Mouse (Mus musculus) stomach, adult 2 months (tissue): ENCODE results near the gene Rnase4. TPM values are rescaled to one million over a fixed set of nuclear protein-coding genes. Genes with fewer than 3 reads are reported as not detected.

Experiments used
- polyA plus RNA-seq: library from polyadenylated mRNA; depleted of rRNA; stranded (reverse); fragments of >200 nt; gene quantifications from 2 replicates; pipeline ENCODE4 v1.2.3, GENCODE M21; 2012; rRNA removed

Gene Rnase4
- 79.4 and 84.2 TPM in 2 replicates for polyA plus RNA-seq

DNA sequence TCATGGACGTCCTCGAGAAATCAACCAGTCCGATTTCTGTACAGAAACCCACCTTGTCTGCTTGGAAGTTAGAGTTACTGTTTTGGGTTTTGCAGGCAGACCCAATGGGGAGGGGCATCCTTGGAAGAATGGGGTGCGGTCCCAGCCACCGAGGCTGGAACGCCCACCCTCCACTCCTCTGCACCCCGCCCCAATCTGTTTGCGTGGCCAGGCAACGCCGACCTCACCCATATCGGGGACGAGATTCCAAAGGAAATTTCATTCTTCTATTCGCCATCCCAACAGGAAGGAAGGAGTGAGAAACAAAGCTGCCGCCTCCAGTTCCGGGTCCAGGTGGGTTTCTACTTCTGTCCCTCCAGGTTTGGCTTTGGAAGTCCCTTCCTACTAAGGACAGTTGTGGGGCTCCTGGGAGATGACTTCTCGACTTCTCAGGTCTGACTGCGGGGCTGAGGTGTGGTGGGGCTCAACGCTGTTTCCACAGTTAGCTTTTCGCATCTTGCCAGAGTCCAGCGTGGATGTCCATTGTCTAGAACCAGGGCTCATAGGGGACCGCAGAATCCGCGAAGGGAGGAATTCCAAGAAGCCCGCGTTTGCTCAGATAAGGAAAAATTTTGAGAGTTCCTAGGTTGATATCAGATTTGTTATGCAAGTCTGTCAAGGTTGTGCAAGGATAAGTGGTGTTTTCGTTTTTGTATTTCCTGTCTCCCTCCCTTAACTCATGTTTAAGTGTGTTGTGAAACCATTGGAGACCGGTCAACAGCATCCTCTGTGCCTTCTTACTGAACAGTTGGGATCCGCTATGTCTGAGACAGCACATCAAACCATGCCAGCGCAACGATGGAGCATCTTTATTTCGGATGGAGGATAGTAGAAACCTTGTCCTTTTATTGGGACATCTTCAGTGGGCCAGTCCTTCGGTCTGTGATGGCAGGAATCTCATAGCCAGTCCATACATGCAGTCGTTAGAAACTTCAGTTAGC, at the start of gene Rnase4, which contains the start of gene Ang:
Gene Rnase4 (plus strand): TSS at position 157 of the 980 bp plus-strand sequence.
Gene Ang (plus strand): TSS at position 230 of the 980 bp plus-strand sequence.

DNA sequence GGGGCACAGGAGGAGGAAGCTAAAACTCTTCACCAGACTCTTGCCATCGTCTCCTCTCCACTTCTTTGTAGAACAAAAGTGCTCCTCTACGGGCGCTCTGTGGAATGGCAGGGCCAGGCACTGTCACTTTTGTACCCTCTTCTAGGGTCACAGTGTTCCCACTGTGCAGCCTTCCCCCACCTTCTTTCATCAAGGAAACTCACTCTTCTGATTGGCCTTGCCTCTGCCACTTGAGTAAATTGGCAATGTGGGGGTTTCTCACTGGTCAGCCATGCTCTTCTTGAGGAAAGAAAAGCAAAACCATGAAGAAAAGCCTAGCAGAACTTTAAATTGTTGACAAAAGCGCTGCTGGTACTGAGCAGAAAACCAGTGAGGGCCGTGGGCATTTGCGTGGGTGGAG, 49.1 kb upstream of the Rnase4 start, which contains the start of gene Rnase9:
Gene Rnase9 (minus strand): TSS at position 101 of the 400 bp plus-strand sequence.

DNA sequence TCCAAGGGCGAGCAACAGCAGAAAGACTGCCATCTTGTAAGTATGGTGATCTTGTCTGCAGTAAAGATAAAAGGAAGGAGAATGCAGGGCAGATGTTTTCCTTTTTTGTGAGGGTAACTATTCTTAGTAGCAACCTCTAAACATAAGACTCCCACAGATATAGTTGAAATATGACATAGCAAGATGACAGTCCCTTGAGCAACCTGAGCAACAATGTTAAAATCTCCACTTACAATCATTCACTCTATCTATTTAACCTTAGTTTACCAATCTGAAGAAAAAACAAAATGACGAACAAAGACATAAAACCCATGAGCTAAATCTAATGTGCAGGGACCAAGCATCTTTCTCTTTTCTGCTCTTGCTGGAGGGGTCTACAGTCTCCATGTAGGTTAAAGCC, 40.8 kb upstream of the Rnase4 start, which contains the start of gene Rnase11:
Gene Rnase11 (minus strand): TSS at position 101 of the 400 bp plus-strand sequence.

DNA sequence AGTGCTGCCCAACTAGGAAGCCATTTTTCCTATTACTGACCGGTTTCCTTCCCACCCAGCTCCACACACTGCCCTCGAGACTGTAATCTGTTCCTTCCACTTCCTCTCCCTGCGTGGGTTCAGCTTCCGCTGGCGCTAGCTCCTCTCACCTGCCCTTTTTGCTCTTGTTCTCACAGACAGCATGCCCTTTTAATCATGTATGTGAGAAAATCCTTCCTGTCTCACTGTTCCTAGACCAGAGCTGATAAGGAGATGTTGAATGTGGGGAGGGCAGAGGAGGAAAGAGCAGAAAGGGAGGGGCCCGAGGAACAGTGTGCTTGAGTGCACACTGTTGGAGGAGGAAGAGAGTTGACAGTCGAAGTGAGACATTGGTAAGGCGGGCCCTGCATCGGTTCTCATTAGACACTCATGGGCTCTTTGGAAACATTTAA, 33.5 kb upstream of the Rnase4 start, which contains the start of gene Rnase12:
Gene Rnase12 (minus strand): TSS at position 261 of the 431 bp plus-strand sequence.

DNA sequence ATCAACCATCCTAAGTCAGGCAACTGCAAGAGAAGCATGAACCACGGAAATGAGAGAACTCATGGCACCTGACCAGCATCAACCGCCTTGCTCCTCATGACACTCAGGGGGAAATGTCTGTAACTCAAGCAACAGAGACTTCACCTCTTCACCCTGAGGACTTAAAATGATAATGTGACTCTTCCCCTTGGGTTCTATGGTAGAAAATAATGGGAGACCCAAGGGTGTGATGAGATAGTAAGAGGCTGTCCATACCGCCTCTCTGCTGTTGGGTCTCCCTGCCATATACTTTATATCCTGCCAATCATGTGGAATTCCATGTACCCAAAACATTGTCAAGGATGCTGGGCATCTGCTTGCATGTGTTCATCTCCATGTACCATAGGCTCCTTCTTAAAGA, 16.5 kb upstream of the Rnase4 start, which contains the start of gene Olfr750:
Gene Olfr750 (minus strand): TSS at position 101 of the 400 bp plus-strand sequence.

DNA sequence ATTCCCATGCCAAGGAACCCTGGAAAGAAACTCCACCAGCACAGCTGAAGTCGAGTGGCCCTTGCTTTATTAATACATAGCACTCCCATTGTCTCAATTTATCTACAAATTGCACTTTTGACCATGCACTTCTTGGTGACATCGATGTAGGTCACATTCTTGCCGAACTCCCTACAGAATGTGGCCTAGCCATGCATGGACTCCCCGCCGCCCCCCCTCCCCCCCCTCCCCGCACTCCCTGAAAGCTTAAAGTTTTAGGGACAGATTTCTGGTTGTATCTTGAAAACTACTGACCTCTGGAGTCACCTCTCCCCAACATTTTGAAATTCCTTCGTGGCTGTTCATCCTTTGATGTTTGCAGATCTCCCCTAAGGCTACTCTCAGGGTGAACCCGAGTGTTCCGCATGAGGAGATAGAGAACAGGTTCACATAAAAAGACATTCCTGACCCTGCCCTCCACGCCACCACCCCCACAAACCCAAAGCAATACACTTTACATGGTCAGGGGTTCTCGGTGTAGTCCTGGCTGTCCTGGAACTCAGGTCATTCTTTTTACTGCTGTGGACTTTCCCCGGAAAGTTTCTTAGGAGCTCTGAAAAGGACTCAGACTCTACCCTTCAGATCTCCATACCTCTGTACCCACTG, 23.2 kb downstream of the Rnase4 start, which contains the start of gene Eddm3b:
Gene Eddm3b (plus strand): TSS at position 511 of the 645 bp plus-strand sequence.

DNA sequence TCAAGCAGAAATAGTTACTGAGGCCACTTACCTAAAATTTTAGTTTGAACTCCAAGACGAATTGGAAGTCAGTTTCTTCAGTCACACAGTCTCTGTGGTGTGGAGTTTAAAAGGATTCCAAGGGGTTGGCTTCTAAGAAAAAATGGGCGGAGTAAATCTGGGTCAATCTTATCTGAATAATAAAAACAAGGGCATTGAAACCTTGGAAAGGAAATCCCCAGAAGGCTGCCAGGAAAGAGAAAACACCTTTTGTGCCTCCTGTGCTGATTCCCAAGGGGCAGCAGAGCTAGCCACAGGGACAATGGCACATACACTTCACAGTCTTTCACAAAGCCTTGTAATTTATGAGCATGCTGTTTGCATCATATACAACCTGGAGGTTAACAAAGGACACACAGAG, 55.8 kb downstream of the Rnase4 start, which contains the start of gene Rnase1:
Gene Rnase1 (minus strand): TSS at position 101 of the 400 bp plus-strand sequence.

Other genes with a start within 250 kb of the Rnase4 start
- gene Tep1, start 220.5 kb upstream of the Rnase4 start, polyA plus RNA-seq = 7.6 and 10.3 TPM in 2 replicates
- 0.65 and 0.79 TPM in 2 replicates for gene Klhl33, start 193.6 kb upstream of the Rnase4 start, polyA plus RNA-seq
- 37.8 and 96.3 TPM in 2 replicates for gene Osgep, start 166.2 kb upstream of the Rnase4 start, polyA plus RNA-seq
- 7.8 and 10.9 TPM in 2 replicates for gene Apex1, start 166.1 kb upstream of the Rnase4 start, polyA plus RNA-seq
- 27.9 and 42.4 TPM in 2 replicates for gene Pip4p1, start 160.2 kb upstream of the Rnase4 start, polyA plus RNA-seq
- 6.5 and 7.3 TPM in 2 replicates for gene Pnp, start 160.0 kb upstream of the Rnase4 start, polyA plus RNA-seq
- not detected in 2 replicates for gene Gm49342, start 146.6 kb upstream of the Rnase4 start, polyA plus RNA-seq
- 0.14 TPM in 1 of 2 replicates, not detected in the other for gene Pnp2, start 135.1 kb upstream of the Rnase4 start, polyA plus RNA-seq
- gene Rnase10, start 83.3 kb upstream of the Rnase4 start, polyA plus RNA-seq = 0.40 TPM in 1 of 2 replicates, not detected in the other
- 0.19 TPM in 1 of 2 replicates, not detected in the other for gene Rnase9, start 49.2 kb upstream of the Rnase4 start, polyA plus RNA-seq
- not detected in 2 replicates for gene Rnase11, start 40.9 kb upstream of the Rnase4 start, polyA plus RNA-seq
- gene Rnase12, start 33.4 kb upstream of the Rnase4 start, polyA plus RNA-seq = 0.28 TPM in 1 of 2 replicates, not detected in the other
- gene Olfr750, start 16.6 kb upstream of the Rnase4 start, polyA plus RNA-seq = not detected in 2 replicates
- gene Ang, start 73 bp downstream of the Rnase4 start, polyA plus RNA-seq = 19.2 and 19.3 TPM in 2 replicates
- gene Eddm3b, start 23.3 kb downstream of the Rnase4 start, polyA plus RNA-seq = 0.06 TPM in 1 of 2 replicates, not detected in the other
- 0.44 and 1.2 TPM in 2 replicates for gene Rnase6, start 32.8 kb downstream of the Rnase4 start, polyA plus RNA-seq
- 13.9 and 17.8 TPM in 2 replicates for gene Rnase1, start 55.7 kb downstream of the Rnase4 start, polyA plus RNA-seq
- gene Rnase2b, start 71.2 kb downstream of the Rnase4 start, polyA plus RNA-seq = 0.10 and 0.35 TPM in 2 replicates
- gene Ang2, start 108.1 kb downstream of the Rnase4 start, polyA plus RNA-seq = not detected in 2 replicates
- not detected in 2 replicates for gene Ear14, start 112.3 kb downstream of the Rnase4 start, polyA plus RNA-seq
- gene Rnase2a, start 165.0 kb downstream of the Rnase4 start, polyA plus RNA-seq = 2.3 and 9.4 TPM in 2 replicates